Mouse (Mus musculus): Measurements from ENCODE around the gene Tnik. TPM values are rescaled to one million over a fixed set of nuclear protein-coding genes. Genes with fewer than 3 reads are reported as not detected.

The Tnik gene
- total and polyA plus RNA-seq, 2 experiments from 2014 or later, result 58.2 to 118 TPM

DNA sequence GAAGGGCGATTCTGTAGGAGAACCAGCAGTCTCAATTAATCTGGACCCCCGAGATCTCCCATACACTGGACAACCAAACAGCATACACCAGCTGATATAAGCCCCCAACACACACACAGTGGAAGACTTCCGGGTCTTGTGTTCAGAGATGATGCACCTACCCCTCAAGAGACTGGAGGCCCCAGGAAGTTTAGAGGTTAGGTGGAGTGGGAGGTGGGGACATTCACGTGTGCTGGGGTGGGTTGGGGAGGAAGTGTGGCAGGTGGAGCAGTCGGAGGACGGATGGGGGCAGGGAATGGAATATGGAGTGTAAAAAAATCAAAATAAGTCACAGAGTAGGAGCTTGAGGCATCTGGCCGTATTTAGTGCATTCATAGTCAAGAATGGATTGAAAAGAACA is 7.3 kb upstream of the Tnik start:
- no peaks in the 10 kb centered on the region for H3K9me3 ChIP-seq (ENCODE audit: low read length)
- H3K4me3 ChIP-seq (ENCODE audit: low read depth, low read length), result no peak overlapping the region
- no peaks in the 10 kb centered on the region for H3K27me3 ChIP-seq (ENCODE audit: insufficient read depth, low read length)
- no peak overlapping the region for H3K9ac ChIP-seq (replicated peaks; ENCODE audit: low read length, poor library complexity, severe bottlenecking)
- 93% methylated on average over 7 of the region's 7 CpGs for WGBS
- no peak for TF ChIP-seq CTCF (IDR thresholded peaks at IDR 0.05)
- H3K36me3 ChIP-seq (ENCODE audit: insufficient read depth, low read length), result no peaks in the 10 kb centered on the region
- DNase-seq (ENCODE audit: low spot score) (no peak), ATAC-seq (ENCODE audit: low FRiP score) (no peak)
- no peak overlapping the region for H3K27ac ChIP-seq (ENCODE audit: low read depth, low read length)
- no peak overlapping the region for H3K4me2 ChIP-seq (ENCODE audit: low read depth, low read length, poor library complexity, severe bottlenecking)
- no peaks in the 10 kb centered on the region for H3K4me1 ChIP-seq (ENCODE audit: insufficient read depth, low read length)

DNA sequence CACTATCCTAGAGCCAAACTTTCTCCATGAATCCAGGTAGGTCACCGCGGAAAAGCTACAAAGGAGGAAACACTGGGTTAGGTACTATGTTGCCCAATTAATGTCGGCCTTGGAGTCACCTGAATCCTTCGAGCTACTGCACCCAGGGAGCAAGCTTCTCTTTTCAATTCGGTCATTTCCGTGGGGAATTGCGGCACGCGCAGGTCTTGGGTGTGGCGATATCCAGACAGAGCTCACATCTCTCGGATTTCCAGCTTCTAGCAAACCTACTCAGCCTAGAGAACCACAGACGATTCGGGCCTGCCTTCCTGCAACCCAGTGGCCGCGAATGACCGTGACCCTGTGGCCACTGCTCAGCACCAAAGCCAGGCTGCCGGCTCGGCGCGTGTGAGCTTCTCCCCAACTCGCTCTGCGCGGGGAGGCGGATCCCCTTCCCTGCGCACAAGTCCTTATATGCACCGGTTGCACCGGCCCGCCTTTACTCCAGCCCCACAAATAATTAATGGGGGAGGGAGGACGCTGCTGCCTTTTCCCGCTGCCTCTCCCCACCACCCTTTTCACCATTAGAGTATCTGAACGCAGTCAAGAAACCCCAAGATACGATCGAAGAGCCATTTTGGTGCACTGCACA is 528 bp upstream of the Tnik start:
- WGBS, result under 1% methylated on average over 33 of the region's 33 CpGs
- ATAC-seq (ENCODE audit: low FRiP score), result peak; percentile 65

DNA sequence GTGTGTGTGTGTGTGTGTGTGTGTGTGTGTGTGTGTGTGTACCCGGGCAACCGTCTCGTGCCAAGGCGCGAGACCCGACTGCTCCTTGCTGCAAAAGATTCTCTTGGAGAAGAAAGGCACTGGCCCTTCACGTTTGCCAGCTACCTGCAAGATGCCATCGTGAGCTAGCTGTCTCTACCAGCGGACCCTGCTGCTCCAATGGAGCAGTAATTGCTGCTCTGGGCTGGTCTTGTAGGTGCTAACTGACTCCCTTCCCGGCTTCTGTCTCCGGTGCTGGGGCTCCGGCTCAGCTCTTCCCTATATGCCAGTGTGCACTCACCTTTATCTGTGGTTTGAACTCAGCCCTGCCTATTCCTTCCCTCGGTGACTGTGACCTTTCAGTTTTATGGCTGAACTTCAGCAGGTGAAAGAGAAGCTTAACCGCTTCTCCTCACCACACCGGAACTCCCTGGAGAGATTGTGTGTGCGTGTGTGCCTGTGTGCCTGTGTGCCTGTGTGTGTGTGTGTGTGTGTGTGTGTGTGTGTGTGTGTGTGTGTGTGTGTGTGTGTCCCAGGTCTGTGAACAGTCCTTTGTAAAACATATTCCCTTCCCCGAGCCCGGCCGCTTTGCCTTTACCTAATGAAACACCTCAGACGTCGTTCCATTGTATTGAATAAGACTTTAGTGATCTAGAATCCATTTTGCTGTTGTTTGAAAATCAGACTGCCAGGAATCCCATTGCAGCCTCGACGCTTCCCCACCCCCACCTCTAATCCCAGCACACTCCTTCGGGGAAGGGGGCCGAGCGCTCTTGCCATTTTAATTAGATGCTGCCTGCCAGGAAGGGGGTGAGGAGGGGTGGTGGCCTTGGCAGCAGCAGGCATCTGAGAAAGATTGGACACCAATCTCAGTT is 1.2 kb downstream of the Tnik start:
- WGBS, result under 1% methylated on average over 26 of the region's 26 CpGs
- Histone ChIP-seq H3K4me2 (ENCODE audit: low read depth, low read length, poor library complexity, severe bottlenecking) (peak overlapping the region; percentile 65), H3K27ac (ENCODE audit: low read depth, low read length) (peak overlapping the region; percentile 97), H3K9ac (replicated peaks; ENCODE audit: low read length, poor library complexity, severe bottlenecking) (peak overlapping the region; percentile 98), H3K4me1 (ENCODE audit: insufficient read depth, low read length) (peaks cover 5% of the 10 kb centered on the region), H3K9me3 (ENCODE audit: low read length) (no peaks in the 10 kb centered on the region), H3K27me3 (ENCODE audit: insufficient read depth, low read length) (no peaks in the 10 kb centered on the region), H3K4me3 (ENCODE audit: low read depth, low read length) (peak overlapping the region; percentile 94), H3K36me3 (ENCODE audit: insufficient read depth, low read length) (no peaks in the 10 kb centered on the region)
- peak; percentile 82 for DNase-seq (ENCODE audit: low spot score)
- ATAC-seq (ENCODE audit: low FRiP score), result peak; percentile 10; the same call in 1 of the 2 replicates
- no peak for TF ChIP-seq CTCF (IDR thresholded peaks at IDR 0.05)

More for the DNA sequence above, 528 bp upstream of the Tnik start:
- peak overlapping the region; percentile 98 for H3K9ac ChIP-seq (replicated peaks; ENCODE audit: low read length, poor library complexity, severe bottlenecking)
- H3K4me1 ChIP-seq (ENCODE audit: insufficient read depth, low read length), result no peaks in the 10 kb centered on the region; the same call in 1 of the 2 replicates
- DNase-seq (ENCODE audit: low spot score), result peak; percentile 71
- H3K27ac ChIP-seq (ENCODE audit: low read depth, low read length), result peak overlapping the region; percentile 97
- H3K4me3 ChIP-seq (ENCODE audit: low read depth, low read length), result peak overlapping the region; percentile 94
- H3K9me3 ChIP-seq (ENCODE audit: low read length), result no peaks in the 10 kb centered on the region
- H3K27me3 ChIP-seq (ENCODE audit: insufficient read depth, low read length), result no peaks in the 10 kb centered on the region
- no peaks in the 10 kb centered on the region for H3K36me3 ChIP-seq (ENCODE audit: insufficient read depth, low read length)
- H3K4me2 ChIP-seq (ENCODE audit: low read depth, low read length, poor library complexity, severe bottlenecking), result peak overlapping the region; percentile 65
- no peak for TF ChIP-seq CTCF (IDR thresholded peaks at IDR 0.05)

DNA sequence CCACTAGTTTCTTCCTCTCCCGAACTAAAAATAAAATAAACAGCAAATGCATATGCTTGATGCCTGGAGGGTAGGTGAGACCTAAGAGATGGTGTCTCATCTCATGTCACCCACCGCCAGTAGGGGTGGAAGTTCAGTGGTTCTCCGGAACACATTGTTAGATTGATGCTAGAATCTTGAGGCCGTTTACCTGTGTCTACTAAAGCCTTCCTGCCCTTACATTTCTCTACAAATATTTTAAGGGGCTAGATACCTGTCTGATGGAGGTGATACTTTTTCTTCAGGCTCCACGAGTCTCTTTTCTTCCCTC is 1.8 kb downstream of the Tnik start:
- ATAC-seq (ENCODE audit: low FRiP score) (no peak), DNase-seq (ENCODE audit: low spot score) (no peak)
- peak overlapping the region; percentile 94 for H3K4me3 ChIP-seq (ENCODE audit: low read depth, low read length)
- TF ChIP-seq CTCF (IDR thresholded peaks at IDR 0.05), result peak; percentile 28
- no peaks in the 10 kb centered on the region for H3K27me3 ChIP-seq (ENCODE audit: insufficient read depth, low read length)
- peak overlapping the region; percentile 97 for H3K27ac ChIP-seq (ENCODE audit: low read depth, low read length)
- no peaks in the 10 kb centered on the region for H3K9me3 ChIP-seq (ENCODE audit: low read length)
- no peaks in the 10 kb centered on the region for H3K36me3 ChIP-seq (ENCODE audit: insufficient read depth, low read length)
- H3K4me1 ChIP-seq (ENCODE audit: insufficient read depth, low read length), result peaks cover 5% of the 10 kb centered on the region
- peak overlapping the region; percentile 98 for H3K9ac ChIP-seq (replicated peaks; ENCODE audit: low read length, poor library complexity, severe bottlenecking)
- WGBS, result 8% methylated on average over 5 of the region's 5 CpGs
- peak overlapping the region; percentile 65 for H3K4me2 ChIP-seq (ENCODE audit: low read depth, low read length, poor library complexity, severe bottlenecking)

DNA sequence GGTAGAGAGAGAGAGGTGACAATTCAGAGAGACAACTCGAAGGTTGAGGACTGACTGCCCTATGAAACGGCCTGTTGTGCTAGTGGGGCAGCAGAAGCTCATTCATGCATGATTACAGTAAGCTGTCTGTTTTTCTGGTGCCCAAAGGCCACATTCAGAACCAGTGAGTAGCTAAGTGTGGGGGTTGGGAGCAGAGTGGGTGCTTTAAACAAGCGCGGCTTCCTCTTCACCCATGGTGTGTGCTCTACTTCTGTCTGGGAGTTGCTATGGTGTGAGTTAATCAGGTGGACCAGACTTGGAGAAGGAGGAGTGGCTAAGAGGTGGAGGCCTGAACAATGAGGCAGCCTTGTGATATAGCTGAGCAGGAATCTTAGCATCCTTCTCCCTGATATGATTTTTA is 2.2 kb downstream of the Tnik start:
- Histone ChIP-seq H3K4me3 (ENCODE audit: low read depth, low read length) (peak overlapping the region; percentile 94), H3K27me3 (ENCODE audit: insufficient read depth, low read length) (no peaks in the 10 kb centered on the region), H3K9me3 (ENCODE audit: low read length) (no peaks in the 10 kb centered on the region), H3K4me1 (ENCODE audit: insufficient read depth, low read length) (peaks cover 7% of the 10 kb centered on the region), H3K9ac (replicated peaks; ENCODE audit: low read length, poor library complexity, severe bottlenecking) (peak overlapping the region; percentile 98), H3K27ac (ENCODE audit: low read depth, low read length) (peak overlapping the region; percentile 97), H3K4me2 (ENCODE audit: low read depth, low read length, poor library complexity, severe bottlenecking) (peak overlapping the region; percentile 65), H3K36me3 (ENCODE audit: insufficient read depth, low read length) (no peaks in the 10 kb centered on the region)
- ATAC-seq (ENCODE audit: low FRiP score) (peak; percentile 17; the same call in 1 of the 2 replicates), DNase-seq (ENCODE audit: low spot score) (peak; percentile 77)
- WGBS, result 5% methylated on average over 4 of the region's 4 CpGs
- TF ChIP-seq CTCF (IDR thresholded peaks at IDR 0.05), result no peak

DNA sequence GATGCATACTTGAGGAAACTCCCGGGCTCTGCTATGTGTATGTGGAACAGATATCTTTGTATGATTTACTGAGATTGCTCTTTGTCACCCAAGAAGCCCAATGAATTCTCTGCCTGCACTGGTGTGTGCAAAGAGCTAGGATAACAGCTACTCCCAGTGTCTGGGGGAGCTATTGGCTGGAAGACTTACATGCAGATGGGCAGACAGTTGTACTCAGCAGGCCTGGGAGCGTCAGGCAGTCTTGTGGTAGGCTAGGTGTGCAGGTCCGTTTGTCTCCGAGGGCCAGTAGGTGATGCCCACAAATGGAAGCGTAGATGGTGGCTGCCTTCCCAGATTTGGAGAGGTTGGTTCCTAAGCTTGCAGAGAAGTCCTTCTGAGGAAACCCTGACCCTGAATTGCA is 2.6 kb downstream of the Tnik start:
- ATAC-seq (ENCODE audit: low FRiP score), result no peak
- peak overlapping the region; percentile 98 for H3K9ac ChIP-seq (replicated peaks; ENCODE audit: low read length, poor library complexity, severe bottlenecking)
- H3K27ac ChIP-seq (ENCODE audit: low read depth, low read length), result peak overlapping the region; percentile 97
- no peak for TF ChIP-seq CTCF (IDR thresholded peaks at IDR 0.05)
- no peaks in the 10 kb centered on the region for H3K36me3 ChIP-seq (ENCODE audit: insufficient read depth, low read length)
- peaks cover 11% of the 10 kb centered on the region for H3K4me1 ChIP-seq (ENCODE audit: insufficient read depth, low read length)
- peak; percentile 63 for DNase-seq (ENCODE audit: low spot score)
- no peaks in the 10 kb centered on the region for H3K27me3 ChIP-seq (ENCODE audit: insufficient read depth, low read length)
- H3K4me2 ChIP-seq (ENCODE audit: low read depth, low read length, poor library complexity, severe bottlenecking), result peak overlapping the region; percentile 65
- no peaks in the 10 kb centered on the region for H3K9me3 ChIP-seq (ENCODE audit: low read length)
- peak overlapping the region; percentile 94 for H3K4me3 ChIP-seq (ENCODE audit: low read depth, low read length)
- WGBS, result 34% methylated on average over 5 of the region's 5 CpGs
